Mouse (Mus musculus): ENCODE results near the gene Arl6ip4.

The Arl6ip4 gene

GRCm38 (mm10) chr5:124138066-124138465, 22.2 kb downstream of the Arl6ip4 start:
- intact Hi-C loops (cut with DNase I), result no loop called here

- intact Hi-C loops (cut with DNase I), result no loop called here
Observed at GRCm38 (mm10) chr5:124149028-124149427, 33.1 kb downstream of the Arl6ip4 start.

GRCm38 (mm10) chr5:124150895-124151294, 35.0 kb downstream of the Arl6ip4 start:
- intact Hi-C loops (cut with DNase I), result no loop called here

- intact Hi-C loops (cut with DNase I), result no loop called here
Observed at GRCm38 (mm10) chr5:124152734-124153133, 36.8 kb downstream of the Arl6ip4 start.

GRCm38 (mm10) chr5:124155943-124156342, 40.1 kb downstream of the Arl6ip4 start:
- intact Hi-C loops (cut with DNase I), result no loop called here

GRCm38 (mm10) chr5:124158305-124158704, 42.4 kb downstream of the Arl6ip4 start:
- intact Hi-C loops (cut with DNase I), result no loop called here

- intact Hi-C loops (cut with DNase I), result no loop called here
Observed at GRCm38 (mm10) chr5:124159453-124159852, 43.6 kb downstream of the Arl6ip4 start.

GRCm38 (mm10) chr5:124161831-124162230, 45.9 kb downstream of the Arl6ip4 start:
- intact Hi-C loops (cut with DNase I), result loop anchor here (2.0 to 5.0 kb wide), 2 partner anchors 97 to 120 kb away; no protein-coding TSS in a partner anchor

GRCm38 (mm10) chr5:124162577-124162976, 46.7 kb downstream of the Arl6ip4 start:
- intact Hi-C loops (cut with DNase I), result loop anchor here (2.0 to 5.0 kb wide), 2 partner anchors 96 to 120 kb away; no protein-coding TSS in a partner anchor

- intact Hi-C loops (cut with DNase I), result loop anchor here (2.0 to 5.0 kb wide), 2 partner anchors 95 to 119 kb away; no protein-coding TSS in a partner anchor
Observed at GRCm38 (mm10) chr5:124163445-124163844, 47.6 kb downstream of the Arl6ip4 start.

- intact Hi-C loops (cut with DNase I), result no loop called here
Observed at GRCm38 (mm10) chr5:124165622-124166570, 50.0 kb downstream of the Arl6ip4 start.

GRCm38 (mm10) chr5:124166741-124167140, 50.9 kb downstream of the Arl6ip4 start:
- intact Hi-C loops (cut with DNase I), result no loop called here

- intact Hi-C loops (cut with DNase I), result no loop called here
Observed at GRCm38 (mm10) chr5:124167621-124168020, 51.7 kb downstream of the Arl6ip4 start.
